Mouse (Mus musculus): Measurements from ENCODE around the gene Atrnl1. TPM values are rescaled to one million over a fixed set of nuclear protein-coding genes. Genes with fewer than 3 reads are reported as not detected.
"Not testable (repeated sequence)": the region's sequence is repeated elsewhere in the genome, so short reads cannot be mapped to it uniquely, and the experiment has no call there.

Atrnl1 gene
- polyA plus RNA-seq, 1 experiment from 2014 or later: 11.0 TPM

- no peak overlapping the region for H3K4me2 ChIP-seq (replicated peaks)
- WGBS: 45% methylated on average over 12 of the region's 12 CpGs
- H3K4me3 ChIP-seq: no peak overlapping the region
- H3K9me3 ChIP-seq: no peaks in the 10 kb centered on the region
- no peak overlapping the region for H3K9ac ChIP-seq
- H3K4me1 ChIP-seq: no peaks in the 10 kb centered on the region
- no peak overlapping the region for H3K27ac ChIP-seq
- peaks cover 9% of the 10 kb centered on the region for H3K36me3 ChIP-seq
- H3K27me3 ChIP-seq (replicated peaks): no peaks in the 10 kb centered on the region
- ATAC-seq (ENCODE audit: low FRiP score, low read depth): no peak
Measured at GRCm38 (mm10) chr19:57657426-57658087, 46.7 kb downstream of the Atrnl1 start.

- Histone ChIP-seq H3K4me1 (no peaks in the 10 kb centered on the region), H3K9me3 (no peaks in the 10 kb centered on the region), H3K27ac (no peak overlapping the region), H3K36me3 (peaks cover 14% of the 10 kb centered on the region), H3K4me3 (no peak overlapping the region), H3K9ac (no peak overlapping the region), H3K4me2 (replicated peaks) (no peak overlapping the region), H3K27me3 (replicated peaks) (no peaks in the 10 kb centered on the region)
- no peak for ATAC-seq (ENCODE audit: low FRiP score, low read depth)
- 68% methylated on average over 8 of the region's 8 CpGs for WGBS
Measured at GRCm38 (mm10) chr19:57658111-57659091, 47.6 kb downstream of the Atrnl1 start.

- Histone ChIP-seq H3K36me3 (peaks cover 15% of the 10 kb centered on the region; the same call in 1 of the 2 replicates), H3K4me3 (no peak overlapping the region), H3K27ac (no peak overlapping the region), H3K9ac (no peak overlapping the region), H3K27me3 (replicated peaks) (no peaks in the 10 kb centered on the region), H3K4me2 (replicated peaks) (no peak overlapping the region), H3K4me1 (no peaks in the 10 kb centered on the region), H3K9me3 (no peaks in the 10 kb centered on the region)
- ATAC-seq (ENCODE audit: low FRiP score, low read depth): no peak
- WGBS: 85% methylated on average over 9 of the region's 9 CpGs
Measured at GRCm38 (mm10) chr19:57667011-57667410, 56.2 kb downstream of the Atrnl1 start.

GRCm38 (mm10) chr19:57667946-57668345 is 57.1 kb downstream of the Atrnl1 start:
- 95% methylated on average over 10 of the region's 10 CpGs for WGBS

GRCm38 (mm10) chr19:57679455-57679854 is 68.6 kb downstream of the Atrnl1 start:
- Histone ChIP-seq H3K36me3 (peaks cover 8% of the 10 kb centered on the region; the same call in 1 of the 2 replicates), H3K27ac (no peak overlapping the region), H3K4me2 (replicated peaks) (no peak overlapping the region), H3K4me1 (no peaks in the 10 kb centered on the region), H3K27me3 (replicated peaks) (no peaks in the 10 kb centered on the region), H3K9me3 (no peaks in the 10 kb centered on the region), H3K4me3 (no peak overlapping the region), H3K9ac (no peak overlapping the region)
- ATAC-seq (ENCODE audit: low FRiP score, low read depth): no peak
- WGBS: 92% methylated on average over 3 of the region's 3 CpGs

More at GRCm38 (mm10) chr19:57667946-57668345, 57.1 kb downstream of the Atrnl1 start:
- H3K27me3 ChIP-seq (replicated peaks): no peaks in the 10 kb centered on the region
- no peak overlapping the region for H3K4me2 ChIP-seq (replicated peaks)
- no peaks in the 10 kb centered on the region for H3K4me1 ChIP-seq
- H3K9me3 ChIP-seq: no peaks in the 10 kb centered on the region
- peaks cover 15% of the 10 kb centered on the region; the same call in 1 of the 2 replicates for H3K36me3 ChIP-seq
- H3K27ac ChIP-seq: no peak overlapping the region
- no peak overlapping the region for H3K4me3 ChIP-seq
- H3K9ac ChIP-seq: no peak overlapping the region
- no peak for ATAC-seq (ENCODE audit: low FRiP score, low read depth)

- no peak overlapping the region for H3K4me3 ChIP-seq
- H3K36me3 ChIP-seq: peaks cover 10% of the 10 kb centered on the region; the same call in 1 of the 2 replicates
- H3K4me2 ChIP-seq (replicated peaks): no peak overlapping the region
- H3K27me3 ChIP-seq (replicated peaks): no peaks in the 10 kb centered on the region
- WGBS: 84% methylated on average over 20 of the region's 20 CpGs
- H3K9ac ChIP-seq: no peak overlapping the region
- ATAC-seq (ENCODE audit: low FRiP score, low read depth): no peak
- H3K9me3 ChIP-seq: no peaks in the 10 kb centered on the region
- H3K4me1 ChIP-seq: no peaks in the 10 kb centered on the region
- no peak overlapping the region for H3K27ac ChIP-seq
Measured at GRCm38 (mm10) chr19:57686596-57686995, 75.8 kb downstream of the Atrnl1 start.

- no peak for ATAC-seq (ENCODE audit: low FRiP score, low read depth)
- Histone ChIP-seq H3K9me3 (no peaks in the 10 kb centered on the region), H3K4me2 (replicated peaks) (no peak overlapping the region), H3K9ac (no peak overlapping the region), H3K27ac (no peak overlapping the region), H3K27me3 (replicated peaks) (no peaks in the 10 kb centered on the region), H3K36me3 (peaks cover 18% of the 10 kb centered on the region), H3K4me1 (no peaks in the 10 kb centered on the region), H3K4me3 (no peak overlapping the region)
- WGBS: 92% methylated on average over 3 of the region's 3 CpGs
Measured at GRCm38 (mm10) chr19:57692566-57692965, 81.7 kb downstream of the Atrnl1 start.

GRCm38 (mm10) chr19:57696781-57697180 is 85.9 kb downstream of the Atrnl1 start:
- ATAC-seq (ENCODE audit: low FRiP score, low read depth); H3K9ac ChIP-seq; H3K27me3 ChIP-seq (replicated peaks); H3K4me1 ChIP-seq; H3K27ac ChIP-seq; H3K9me3 ChIP-seq; H3K4me3 ChIP-seq; H3K4me2 ChIP-seq (replicated peaks): not testable (repeated sequence)
- 90% methylated on average over 5 of the region's 5 CpGs for WGBS
- peaks cover 17% of the 10 kb centered on the region for H3K36me3 ChIP-seq

- Histone ChIP-seq H3K4me1 (no peaks in the 10 kb centered on the region), H3K27ac (no peak overlapping the region), H3K9ac (no peak overlapping the region), H3K9me3 (no peaks in the 10 kb centered on the region), H3K4me2 (replicated peaks) (no peak overlapping the region), H3K36me3 (peaks cover 11% of the 10 kb centered on the region), H3K4me3 (no peak overlapping the region), H3K27me3 (replicated peaks) (no peaks in the 10 kb centered on the region)
- no peak for ATAC-seq (ENCODE audit: low FRiP score, low read depth)
- WGBS: 85% methylated on average over 5 of the region's 5 CpGs
Measured at GRCm38 (mm10) chr19:57713138-57713537, 102.3 kb downstream of the Atrnl1 start.

GRCm38 (mm10) chr19:57724920-57725319 is 114.1 kb downstream of the Atrnl1 start:
- Histone ChIP-seq H3K36me3 (peaks cover 3% of the 10 kb centered on the region), H3K9ac (no peak overlapping the region), H3K27me3 (replicated peaks) (no peaks in the 10 kb centered on the region), H3K4me1 (no peaks in the 10 kb centered on the region), H3K27ac (no peak overlapping the region), H3K4me2 (replicated peaks) (no peak overlapping the region), H3K4me3 (no peak overlapping the region), H3K9me3 (no peaks in the 10 kb centered on the region)
- 92% methylated on average over 6 of the region's 6 CpGs for WGBS
- no peak for ATAC-seq (ENCODE audit: low FRiP score, low read depth)

GRCm38 (mm10) chr19:57725326-57725725 is 114.5 kb downstream of the Atrnl1 start:
- Histone ChIP-seq H3K4me1 (no peaks in the 10 kb centered on the region), H3K9me3 (no peaks in the 10 kb centered on the region), H3K4me2 (replicated peaks) (no peak overlapping the region), H3K9ac (no peak overlapping the region), H3K36me3 (peaks cover 3% of the 10 kb centered on the region), H3K27me3 (replicated peaks) (no peaks in the 10 kb centered on the region), H3K4me3 (no peak overlapping the region), H3K27ac (no peak overlapping the region)
- no peak for ATAC-seq (ENCODE audit: low FRiP score, low read depth)
- WGBS: 97% methylated on average over 2 of the region's 2 CpGs

- Histone ChIP-seq H3K4me3 (no peak overlapping the region), H3K27ac (no peak overlapping the region), H3K36me3 (peaks cover 3% of the 10 kb centered on the region), H3K27me3 (replicated peaks) (no peaks in the 10 kb centered on the region), H3K9ac (no peak overlapping the region), H3K4me1 (no peaks in the 10 kb centered on the region), H3K9me3 (no peaks in the 10 kb centered on the region), H3K4me2 (replicated peaks) (no peak overlapping the region)
- WGBS: 89% methylated on average over 4 of the region's 4 CpGs
- no peak for ATAC-seq (ENCODE audit: low FRiP score, low read depth)
Measured at GRCm38 (mm10) chr19:57727009-57727408, 116.2 kb downstream of the Atrnl1 start.
